Mouse (Mus musculus) lung, postnatal 0 days (tissue): ENCODE data around the gene Tmsb4x.

Experiments
- CTCF ChIP-seq: IDR thresholded peaks from 2 replicates; pipeline ENCODE4 v1.5.1; 2016; ENCODE audit warnings: antibody characterized with exemption, mild to moderate bottlenecking
- EP300 ChIP-seq: IDR thresholded peaks from 2 replicates; pipeline ENCODE4 v1.6.1; 2016; ENCODE audit warnings: antibody characterized with exemption, mild to moderate bottlenecking, control low read depth

DNA sequence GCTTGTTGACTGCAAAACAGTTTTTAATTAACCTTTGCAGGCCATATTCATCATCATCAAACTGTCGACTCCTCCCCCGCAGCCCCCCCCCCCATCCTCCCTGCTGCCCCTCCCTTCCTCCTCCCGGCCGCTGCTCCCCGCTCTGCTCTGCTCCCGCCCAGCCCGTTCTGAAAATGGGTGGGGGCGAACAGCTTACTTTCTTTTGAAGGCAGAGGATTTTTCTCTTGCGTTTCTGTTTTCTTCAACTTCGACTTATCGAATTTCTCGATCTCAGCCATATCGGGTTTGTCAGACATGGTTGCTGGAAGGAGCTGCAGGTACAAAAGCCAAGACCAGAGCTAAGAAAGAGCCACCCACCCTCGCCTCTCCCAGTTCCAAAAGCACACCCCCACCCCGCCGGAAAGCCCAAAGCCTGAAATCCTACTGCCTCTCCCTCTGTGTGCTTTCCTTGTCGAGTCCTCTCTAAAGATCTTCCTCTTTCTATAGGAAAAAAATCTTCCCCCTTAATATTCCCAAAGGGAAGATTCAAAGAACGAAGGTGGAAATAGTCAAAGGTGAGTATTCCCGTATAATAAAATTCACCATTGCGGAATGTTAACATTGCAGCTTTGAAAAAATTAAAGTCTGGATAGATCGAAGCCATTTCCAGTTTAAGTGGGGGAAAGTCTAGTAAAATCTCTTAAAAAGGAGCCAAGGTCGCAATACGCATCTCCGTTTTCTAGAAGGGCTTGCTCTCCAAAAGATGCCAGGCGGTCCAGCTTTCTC is 1.2 kb downstream of the Tmsb4x start:
- no peak for TF ChIP-seq CTCF
- TF ChIP-seq EP300, result no peak
